Mouse (Mus musculus) thymus, postnatal 0 days (tissue): ENCODE measurements at regions not wholly inside any gene's neighbourhood (a gene's known extent, or its start where the extent isn't known, plus 50 kb on each side); places are given as distances from the start of the nearest gene placed in this dataset.

ENCODE experiments used
- DNase-seq: peaks from one replicate; pipeline ENCODE4 v3.0.0-alpha.2; 2015; ENCODE audit warnings: low spot score

- DNase-seq = no peak
Observed at GRCm38 (mm10) chr1:177568056-177568816, 126.1 kb downstream of the Zbtb18 start.

- no peak for DNase-seq
Observed at GRCm38 (mm10) chr1:177569572-177569971, 127.4 kb downstream of the Zbtb18 start.

GRCm38 (mm10) chr1:177573017-177573725 is 131.0 kb downstream of the Zbtb18 start:
- no peak for DNase-seq

GRCm38 (mm10) chr1:177573781-177574180 is 131.6 kb downstream of the Zbtb18 start:
- DNase-seq = no peak

GRCm38 (mm10) chr1:177574312-177574711 is 132.2 kb downstream of the Zbtb18 start:
- no peak for DNase-seq

GRCm38 (mm10) chr1:177584302-177584886 is 142.2 kb downstream of the Zbtb18 start:
- no peak for DNase-seq

GRCm38 (mm10) chr1:177585320-177585719 is 143.2 kb downstream of the Zbtb18 start:
- no peak for DNase-seq

GRCm38 (mm10) chr1:177589034-177589433 is 140.6 kb upstream of the 1700016C15Rik start:
- DNase-seq = no peak

- no peak for DNase-seq
Observed at GRCm38 (mm10) chr1:177589656-177590055, 140.0 kb upstream of the 1700016C15Rik start.

GRCm38 (mm10) chr1:177591742-177592141 is 137.9 kb upstream of the 1700016C15Rik start:
- DNase-seq = no peak

GRCm38 (mm10) chr1:177592337-177592736 is 137.3 kb upstream of the 1700016C15Rik start:
- no peak for DNase-seq

GRCm38 (mm10) chr1:177594341-177594740 is 135.3 kb upstream of the 1700016C15Rik start:
- DNase-seq = no peak

- DNase-seq = no peak
Observed at GRCm38 (mm10) chr1:177595326-177595914, 134.2 kb upstream of the 1700016C15Rik start.

GRCm38 (mm10) chr1:177597036-177597435 is 132.6 kb upstream of the 1700016C15Rik start:
- DNase-seq = no peak

- DNase-seq = no peak
Observed at GRCm38 (mm10) chr1:177605353-177605969, 124.2 kb upstream of the 1700016C15Rik start.

GRCm38 (mm10) chr1:177607565-177607964 is 122.0 kb upstream of the 1700016C15Rik start:
- no peak for DNase-seq

- no peak for DNase-seq
Observed at GRCm38 (mm10) chr1:177608551-177609020, 121.0 kb upstream of the 1700016C15Rik start.

GRCm38 (mm10) chr1:177609226-177609625 is 120.4 kb upstream of the 1700016C15Rik start:
- no peak for DNase-seq

GRCm38 (mm10) chr1:177609683-177610082 is 119.9 kb upstream of the 1700016C15Rik start:
- no peak for DNase-seq

GRCm38 (mm10) chr1:177610156-177610555 is 119.5 kb upstream of the 1700016C15Rik start:
- DNase-seq = no peak

GRCm38 (mm10) chr1:177612546-177612945 is 117.1 kb upstream of the 1700016C15Rik start:
- no peak for DNase-seq
